In genomic region chr1:180279648-180280047, GRCm38 (mm10) we compare ENCODE assay signal across 8 mouse cellular contexts. TPM values are rescaled to one million over a fixed set of nuclear protein-coding genes. Genes with fewer than 3 reads are reported as not detected.
A peak's percentile ranks its signal among the peaks of the same experiment; 100 is the strongest.
DNase-seq lines count a peak whose midpoint lies in the region; ATAC-seq and TF ChIP-seq lines count a peak whose summit lies in the region.

No protein-coding gene starts in this region.

- no peak for TF ChIP-seq CTCF in layer of hippocampus, adult 2 months (conservative IDR thresholded peaks at IDR 0.05)
- TF ChIP-seq CTCF in bone marrow, adult 2 months (IDR thresholded peaks at IDR 0.05; ENCODE audit: control insufficient read depth, insufficient read depth, low read length), result no peak

- ATAC-seq in monocyte, adult 5-6 weeks (replicated peaks; ENCODE audit: insufficient number of reproducible peaks, low FRiP score, low TSS enrichment, poor library complexity, severe bottlenecking), result 0 out of 2 replicates have a peak, but pooled peaks have one; percentile 35

- no peak overlapping the region for H3K27ac ChIP-seq in layer of hippocampus, adult 2 months
- H3K27ac ChIP-seq in bone marrow, adult 2 months (ENCODE audit: control insufficient read depth, insufficient read depth, low read depth, low read length, poor library complexity), result peak overlapping the region; percentile 2; the same call in 1 of the 2 replicates

- TF ChIP-seq POLR2A in bone marrow, adult 2 months (IDR thresholded peaks at IDR 0.05; ENCODE audit: borderline replicate concordance, control insufficient read depth, low read depth, low read length), result no peak

- no peak for DNase-seq in layer of hippocampus, adult 2 months (ENCODE audit: low spot score in 2 of 2)
- DNase-seq in layer of hippocampus, adult 18-20 months (ENCODE audit: low spot score in 2 of 2), result no peak
- peak; percentile 80 for DNase-seq in heart, adult 8-10 months (ENCODE audit: low spot score)
- peak; percentile 84 for DNase-seq in kidney, postnatal 10 days
- peak; percentile 78 for DNase-seq in thymus, postnatal 4 days
- DNase-seq in right cerebral cortex, postnatal 10 days (ENCODE audit: low spot score in 2 of 2), result no peak

- no peaks in the 10 kb centered on the region for H3K4me1 ChIP-seq in bone marrow, adult 2 months (ENCODE audit: control insufficient read depth, insufficient read depth, low read length)

- WGBS in bone marrow, adult 2 months, result 2% methylated on average over 7 of the region's 7 CpGs

- peak overlapping the region; percentile 15; the same call in 1 of the 2 replicates for H3K4me3 ChIP-seq in layer of hippocampus, adult 2 months
- H3K4me3 ChIP-seq in bone marrow, adult 2 months (replicated peaks; ENCODE audit: control insufficient read depth, low read depth, low read length), result peak overlapping the region; percentile 52

RNA-seq across cellular contexts. Expression of gene Psen2, which starts 16.4 kb away (rescaled TPM):
- total RNA-seq in layer of hippocampus, adult 2 months (2021), result 10 to 100 TPM; 17.2 to 22.2 TPM
- total RNA-seq in layer of hippocampus, adult 18-20 months (2021), result 10 to 100 TPM; 17.4 to 17.9 TPM
- 43.0 and 58.1 TPM in 2 replicates for polyA plus RNA-seq in bone marrow, adult 2 months (2011; ENCODE audit: insufficient read depth, insufficient read length, low replicate concordance, missing spikeins)
- 10 to 100 TPM; 14.7 to 16.0 (median 15.3) TPM for total RNA-seq in heart, adult 8-10 months (2022)
- total RNA-seq in monocyte, adult 5-6 weeks (2017), result 30.1 to 38.0 TPM (median 30.6 TPM) in 3 replicates

RNA-seq across cellular contexts. Expression of gene Itpkb, which starts 50.6 kb away (rescaled TPM):
- total RNA-seq in layer of hippocampus, adult 2 months (2021), result 10 to 100 TPM; 26.3 to 28.3 TPM
- total RNA-seq in layer of hippocampus, adult 18-20 months (2021), result 10 to 100 TPM; 27.2 to 27.4 TPM
- polyA plus RNA-seq in bone marrow, adult 2 months (2011; ENCODE audit: insufficient read depth, insufficient read length, low replicate concordance, missing spikeins), result 11.4 and 18.1 TPM in 2 replicates
- total RNA-seq in heart, adult 8-10 months (2022), result 10 to 100 TPM; 40.9 to 59.4 (median 57.3) TPM
- total RNA-seq in monocyte, adult 5-6 weeks (2017), result 32.2 to 77.3 TPM (median 38.3 TPM) in 3 replicates

Comparison
In these comparisons a context has a peak if more than half of its experiments do, and no peak if none do; other contexts are left out.
1. DNase-seq: peak in heart, adult 8-10 months (single experiment), kidney, postnatal 10 days (single experiment) and thymus, postnatal 4 days (single experiment); none in layer of hippocampus, adult 2 months (0 of 2), layer of hippocampus, adult 18-20 months (0 of 2) and right cerebral cortex, postnatal 10 days (0 of 2).